Mouse (Mus musculus) lung, postnatal 0 days (tissue): ENCODE measurements around the gene Adad2.

ENCODE experiments used
- CTCF ChIP-seq: IDR thresholded peaks from 2 replicates; pipeline ENCODE4 v1.5.1; 2016; ENCODE audit warnings: antibody characterized with exemption, mild to moderate bottlenecking
- EP300 ChIP-seq: IDR thresholded peaks from 2 replicates; pipeline ENCODE4 v1.6.1; 2016; ENCODE audit warnings: antibody characterized with exemption, mild to moderate bottlenecking, control low read depth

DNA sequence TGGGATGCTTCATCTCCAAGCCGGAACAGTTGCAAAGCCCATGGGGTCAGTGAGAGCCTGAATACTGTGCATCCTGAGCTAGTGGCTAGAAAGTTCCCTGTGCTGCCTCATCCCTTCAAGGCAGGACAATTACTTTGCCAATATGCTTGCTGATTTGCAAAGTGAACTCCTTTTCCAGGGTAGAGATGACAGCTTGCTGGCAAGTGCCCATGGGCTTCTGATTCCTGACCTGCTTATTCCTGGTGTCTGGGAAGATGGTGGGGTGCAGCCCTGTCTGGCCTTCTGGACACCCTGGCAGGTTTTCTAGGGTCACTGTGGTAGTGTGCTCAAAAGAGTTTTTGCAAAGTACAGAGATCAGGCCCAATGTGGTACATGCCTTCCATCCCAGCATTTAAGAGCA, 30.4 kb downstream of the Adad2 start:
- TF ChIP-seq CTCF (no peak), EP300 (no peak)
